Mouse (Mus musculus) forebrain, postnatal 0 days (tissue): ENCODE results near the gene 1700028J19Rik. TPM values are rescaled to one million over a fixed set of nuclear protein-coding genes. Genes with fewer than 3 reads are reported as not detected.

Source experiments
- ATAC-seq: fragments of 200-750 bp; cut with Nextera tagmentation; 2 replicates; pipeline ENCODE4 v1.8.0; 2017; ENCODE audit warnings: mild to moderate bottlenecking, moderate library complexity
- DNase-seq: peaks from one replicate; pipeline ENCODE4 v3.0.0-alpha.2; 2015
- H3K27ac ChIP-seq: fragments of 300-500 bp; sonication (generic); 2 replicates; pipeline ENCODE4 v1.5.1; 2014; ENCODE audit warnings: low read depth, mild to moderate bottlenecking, antibody characterized with exemption, low read length, moderate library complexity, mixed read lengths
- H3K27me3 ChIP-seq: fragments of 300-500 bp; sonication (generic); 2 replicates; pipeline ENCODE4 v1.6.1; 2014; ENCODE audit warnings: mild to moderate bottlenecking, low read length, mixed read lengths; ENCODE audit not compliant: insufficient read depth
- H3K36me3 ChIP-seq: fragments of 300-500 bp; sonication (generic); 2 replicates; pipeline ENCODE4 v1.6.1; 2014; ENCODE audit warnings: mild to moderate bottlenecking, moderate library complexity; ENCODE audit not compliant: insufficient read depth
- H3K4me1 ChIP-seq: fragments of 300-500 bp; sonication (generic); 2 replicates; pipeline ENCODE4 v1.6.1; 2014; ENCODE audit warnings: antibody characterized with exemption; ENCODE audit not compliant: insufficient read depth
- H3K4me2 ChIP-seq: fragments of 300-500 bp; sonication (generic); 2 replicates; pipeline ENCODE4 v1.6.1; 2014; ENCODE audit warnings: low read depth, mild to moderate bottlenecking, moderate library complexity
- H3K4me3 ChIP-seq: fragments of 300-500 bp; sonication (generic); 2 replicates; pipeline ENCODE4 v1.5.1; 2014; ENCODE audit warnings: low read depth, low read length, mixed read lengths
- H3K9ac ChIP-seq: fragments of 300-500 bp; sonication (generic); 2 replicates; pipeline ENCODE4 v1.6.1; 2014; ENCODE audit warnings: mild to moderate bottlenecking
- H3K9me3 ChIP-seq: fragments of 300-500 bp; sonication (generic); 2 replicates; pipeline ENCODE4 v1.6.1; 2016; ENCODE audit warnings: low read length
- CTCF ChIP-seq: sonication (generic); IDR thresholded peaks from 2 replicates; pipeline ENCODE4 v1.5.1; 2016; ENCODE audit warnings: antibody characterized with exemption, control low read depth, low read depth
- WGBS: fragments of 180-500 bp; shearing (Covaris S2); extraction: QIAGEN DNeasy Blood & Tissue Kit; methylation state at CpG from one replicate; pipeline ENCODE4 v1.1.7; 2014; 5-methylcytosine and 5-hydroxymethylcytosine counted together
- polyA plus RNA-seq: library from polyadenylated mRNA; unstranded; fragments of >200 nt; fragmentation: Nextera tagmentation; extraction: Ambion mirVana; gene quantifications from 2 replicates; pipeline ENCODE4 v1.2.1, GENCODE M21; 2015
- total RNA-seq: library from RNA; depleted of rRNA; stranded (reverse); fragments of >200 nt; gene quantifications from 2 replicates; pipeline ENCODE4 v1.2.3, GENCODE M21; 2014

Gene 1700028J19Rik
- total and polyA plus RNA-seq, 2 experiments from 2014 or later: 0.29 to 2.3 TPM

DNA sequence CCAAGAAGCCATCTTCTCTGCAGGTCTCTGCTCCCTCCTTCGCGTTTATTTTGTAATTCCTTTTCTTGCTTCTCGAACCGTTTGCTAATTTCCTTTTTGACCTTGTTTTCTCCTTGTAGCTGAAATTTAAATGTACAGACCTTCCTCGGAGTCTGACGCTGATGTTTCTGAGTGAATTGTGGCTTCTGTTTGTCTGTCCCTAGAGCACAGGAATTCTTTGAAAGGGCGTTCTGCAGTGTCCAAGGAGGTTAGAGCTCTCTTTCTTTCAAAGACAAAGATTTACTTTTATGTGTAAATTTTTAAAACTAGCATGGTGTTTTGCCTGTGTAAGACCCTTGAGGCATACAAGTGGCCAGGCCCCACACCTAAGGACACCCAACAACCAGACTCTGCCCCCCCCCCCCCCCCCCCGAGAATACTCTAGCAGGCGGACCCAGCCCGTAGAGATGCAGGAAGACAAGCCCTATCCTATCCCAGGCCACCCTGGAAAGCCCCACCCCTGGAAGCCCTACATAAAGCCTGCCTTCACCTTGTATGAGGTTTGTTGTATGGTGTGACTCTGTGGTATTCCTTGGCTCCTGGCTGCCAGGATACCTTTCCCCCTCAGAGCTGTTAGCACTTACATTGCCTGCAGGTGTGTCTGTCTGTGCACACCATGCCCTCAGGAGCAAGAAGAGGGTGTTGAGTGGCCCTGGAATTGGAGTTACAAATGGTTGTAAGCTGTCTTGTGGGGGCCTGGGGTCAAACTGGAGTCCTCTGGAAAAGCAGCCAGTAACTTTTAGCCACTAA lies 30.2 kb upstream of the 1700028J19Rik start:
- no peak overlapping the region for H3K4me3 ChIP-seq
- DNase-seq: no peak
- H3K4me1 ChIP-seq: no peaks in the 10 kb centered on the region
- no peak for ATAC-seq
- H3K36me3 ChIP-seq: no peaks in the 10 kb centered on the region
- H3K27me3 ChIP-seq: no peaks in the 10 kb centered on the region
- H3K9me3 ChIP-seq: no peaks in the 10 kb centered on the region
- H3K9ac ChIP-seq: no peak overlapping the region
- 67% methylated on average over 8 of the region's 10 CpGs for WGBS
- H3K4me2 ChIP-seq: no peak overlapping the region
- H3K27ac ChIP-seq: no peak overlapping the region
- TF ChIP-seq CTCF: no peak

DNA sequence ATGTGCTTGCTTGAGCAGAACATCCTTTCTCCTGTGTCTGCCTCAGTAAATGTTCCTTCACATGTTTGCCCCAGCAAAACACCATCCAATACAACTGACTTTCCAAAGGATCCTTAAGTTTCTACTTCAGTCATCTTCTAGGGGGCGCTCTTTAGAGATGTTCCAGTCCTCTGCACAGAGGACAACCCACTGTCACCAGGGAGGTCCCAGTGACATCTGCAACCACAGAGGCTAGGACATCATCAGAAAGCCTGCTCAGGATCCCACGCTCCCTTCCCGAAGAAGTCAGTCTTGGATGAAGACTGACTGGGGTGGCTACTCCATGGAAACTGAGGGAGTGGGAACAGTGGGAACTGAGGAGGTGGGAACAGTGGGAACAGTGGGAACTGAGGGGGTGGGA lies 29.1 kb upstream of the 1700028J19Rik start:
- no peak for TF ChIP-seq CTCF
- Histone ChIP-seq H3K36me3 (no peaks in the 10 kb centered on the region), H3K9me3 (no peaks in the 10 kb centered on the region), H3K4me3 (no peak overlapping the region), H3K9ac (no peak overlapping the region), H3K27ac (no peak overlapping the region), H3K4me1 (no peaks in the 10 kb centered on the region), H3K4me2 (no peak overlapping the region), H3K27me3 (no peaks in the 10 kb centered on the region)
- ATAC-seq (no peak), DNase-seq (no peak)
- WGBS: 82% methylated on average over 3 of the region's 3 CpGs

DNA sequence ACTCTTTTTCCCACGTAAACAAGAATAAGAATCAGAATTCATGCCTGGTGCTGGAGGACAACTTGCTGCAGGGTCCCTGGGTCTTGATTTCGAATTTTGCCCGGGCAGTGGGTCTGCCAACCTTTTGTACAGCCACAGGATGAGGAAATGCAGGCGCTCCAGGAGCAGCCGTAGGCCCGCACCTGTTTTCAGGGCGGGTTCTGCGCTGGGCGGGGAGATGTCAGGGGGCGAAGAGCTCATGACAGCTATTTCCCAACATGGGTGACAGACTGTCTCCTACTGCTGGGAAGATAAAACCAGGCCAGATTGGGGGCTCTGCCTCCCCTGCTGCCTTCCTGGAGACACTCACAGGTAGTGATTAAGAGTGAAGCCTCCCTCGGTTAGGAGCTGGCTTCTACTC lies 27.6 kb upstream of the 1700028J19Rik start:
- Histone ChIP-seq H3K9me3 (no peaks in the 10 kb centered on the region), H3K4me2 (no peak overlapping the region), H3K9ac (no peak overlapping the region), H3K36me3 (no peaks in the 10 kb centered on the region), H3K27ac (no peak overlapping the region), H3K4me1 (no peaks in the 10 kb centered on the region), H3K27me3 (no peaks in the 10 kb centered on the region; the same call in 1 of the 2 replicates), H3K4me3 (no peak overlapping the region)
- TF ChIP-seq CTCF: no peak
- no peak for ATAC-seq
- no peak for DNase-seq
- WGBS: 47% methylated on average over 11 of the region's 11 CpGs

DNA sequence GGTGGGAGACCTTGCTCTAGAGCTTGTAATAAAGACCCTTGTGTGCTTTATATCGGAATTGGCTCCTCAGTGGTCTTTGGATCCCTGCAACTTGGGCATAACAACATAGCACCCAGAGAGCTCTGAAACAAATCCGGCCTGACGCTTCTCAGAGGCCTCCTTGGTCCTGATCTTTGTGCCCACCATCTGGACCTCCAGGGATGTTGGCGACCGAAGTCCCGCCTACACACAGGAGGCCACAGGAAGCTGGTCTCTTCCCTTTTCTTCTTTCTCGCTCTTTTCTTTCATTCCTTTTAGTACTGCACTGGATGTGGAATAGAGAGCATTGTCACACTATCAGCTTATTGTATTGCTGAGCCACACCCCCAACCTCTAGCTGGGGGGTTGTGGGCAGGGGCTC lies 27.0 kb upstream of the 1700028J19Rik start:
- no peak overlapping the region for H3K27ac ChIP-seq
- DNase-seq: no peak
- no peak for TF ChIP-seq CTCF
- 64% methylated on average over 7 of the region's 7 CpGs for WGBS
- no peak for ATAC-seq
- no peak overlapping the region for H3K4me3 ChIP-seq
- no peak overlapping the region for H3K4me2 ChIP-seq
- H3K9ac ChIP-seq: no peak overlapping the region; the same call in 1 of the 2 replicates
- no peaks in the 10 kb centered on the region for H3K9me3 ChIP-seq
- H3K36me3 ChIP-seq: no peaks in the 10 kb centered on the region
- no peaks in the 10 kb centered on the region for H3K4me1 ChIP-seq
- H3K27me3 ChIP-seq: no peaks in the 10 kb centered on the region; the same call in 1 of the 2 replicates

DNA sequence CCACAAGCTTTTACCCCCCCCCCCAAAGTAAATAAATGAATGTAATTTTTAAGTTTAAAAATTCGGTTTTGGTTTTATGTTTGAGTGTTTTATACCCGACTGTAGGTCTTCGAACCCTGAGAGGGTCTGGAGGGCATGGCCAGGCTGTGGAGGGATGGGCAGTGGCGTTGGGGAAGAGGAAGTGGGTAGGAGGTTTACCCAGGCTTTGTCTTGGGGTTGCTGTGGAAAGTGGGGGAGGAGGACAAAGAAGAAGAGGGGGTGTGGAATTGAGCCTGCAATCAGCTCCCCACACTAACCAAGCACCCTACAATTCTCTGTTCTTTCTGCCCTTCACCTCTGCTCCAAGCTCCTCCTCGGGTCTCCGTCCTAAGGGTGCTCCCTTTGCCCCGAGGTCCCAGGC lies 26.1 kb upstream of the 1700028J19Rik start:
- no peaks in the 10 kb centered on the region; the same call in 1 of the 2 replicates for H3K27me3 ChIP-seq
- H3K9ac ChIP-seq: no peak overlapping the region
- no peaks in the 10 kb centered on the region for H3K9me3 ChIP-seq
- ATAC-seq (no peak), DNase-seq (no peak)
- no peaks in the 10 kb centered on the region for H3K4me1 ChIP-seq
- WGBS: 81% methylated on average over 7 of the region's 7 CpGs
- no peak overlapping the region for H3K4me2 ChIP-seq
- no peak for TF ChIP-seq CTCF
- H3K36me3 ChIP-seq: no peaks in the 10 kb centered on the region
- H3K27ac ChIP-seq: no peak overlapping the region
- no peak overlapping the region for H3K4me3 ChIP-seq

DNA sequence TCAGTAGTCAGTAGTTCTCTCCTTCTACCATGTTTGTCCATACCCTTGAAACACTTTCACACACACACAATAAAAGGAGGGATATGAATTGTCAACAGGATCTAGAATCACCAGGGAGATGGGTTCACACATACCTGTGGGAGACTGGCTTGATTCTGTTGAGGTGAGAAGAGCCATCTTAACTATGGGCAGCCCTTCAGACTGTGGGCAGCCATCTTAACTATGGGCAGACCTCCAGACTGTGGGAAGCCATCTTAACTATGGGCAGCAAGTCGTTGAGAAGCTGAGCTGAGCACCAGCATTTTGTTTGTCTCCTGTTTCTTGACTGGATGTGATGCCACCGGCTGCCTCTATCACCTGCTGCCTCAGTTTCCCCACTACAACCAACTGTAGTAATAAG lies 24.8 kb upstream of the 1700028J19Rik start:
- ATAC-seq: peak; percentile 73; the same call in 1 of the 2 replicates
- no peaks in the 10 kb centered on the region for H3K4me1 ChIP-seq
- no peak overlapping the region for H3K4me2 ChIP-seq
- DNase-seq: peak; percentile 70
- no peak overlapping the region for H3K9ac ChIP-seq
- H3K4me3 ChIP-seq: no peak overlapping the region
- no peak overlapping the region for H3K27ac ChIP-seq
- no peaks in the 10 kb centered on the region for H3K9me3 ChIP-seq
- no peak for TF ChIP-seq CTCF
- H3K36me3 ChIP-seq: no peaks in the 10 kb centered on the region
- 69% methylated on average over 2 of the region's 2 CpGs for WGBS
- no peaks in the 10 kb centered on the region; the same call in 1 of the 2 replicates for H3K27me3 ChIP-seq

DNA sequence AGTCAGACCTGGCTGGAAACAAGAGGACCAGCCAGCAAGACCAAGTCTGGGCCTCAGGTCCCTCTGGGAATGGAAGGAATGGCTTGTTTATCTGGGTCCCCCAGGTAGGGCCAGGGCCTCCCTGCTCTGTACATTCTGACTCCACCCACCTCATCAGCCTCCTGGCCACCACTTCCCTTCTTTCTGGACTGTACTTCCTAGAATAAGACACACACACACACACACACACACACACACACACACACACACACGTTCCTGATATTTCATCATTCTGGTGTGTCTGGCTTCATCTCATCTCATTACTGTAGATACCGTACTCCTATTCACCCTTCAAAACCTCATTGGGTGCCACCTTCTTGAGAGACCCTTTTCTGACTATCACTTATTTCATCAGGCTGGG lies 22.9 kb upstream of the 1700028J19Rik start:
- ATAC-seq: no peak
- Histone ChIP-seq H3K27ac (no peak overlapping the region), H3K4me2 (no peak overlapping the region), H3K4me1 (no peaks in the 10 kb centered on the region), H3K9ac (no peak overlapping the region), H3K27me3 (no peaks in the 10 kb centered on the region; the same call in 1 of the 2 replicates), H3K36me3 (no peaks in the 10 kb centered on the region), H3K9me3 (no peaks in the 10 kb centered on the region), H3K4me3 (no peak overlapping the region)
- TF ChIP-seq CTCF: no peak
- DNase-seq: no peak
- WGBS: 87% methylated on average over 2 of the region's 2 CpGs
